Mouse (Mus musculus) CD4-positive, CD25-positive, alpha-beta regulatory T cell, adult 9 weeks (primary cell): ENCODE data around the gene Rhbdd3. TPM values are rescaled to one million over a fixed set of nuclear protein-coding genes. Genes with fewer than 3 reads are reported as not detected.

Experiments used
- polyA plus RNA-seq: library from polyadenylated mRNA; unstranded; fragments of 100-300 nt; shearing (Covaris generic); gene quantifications from one replicate; pipeline ENCODE4 v1.2.1, GENCODE M21; 2017

Rhbdd3 gene
- polyA plus RNA-seq = 8.7 TPM

DNA sequence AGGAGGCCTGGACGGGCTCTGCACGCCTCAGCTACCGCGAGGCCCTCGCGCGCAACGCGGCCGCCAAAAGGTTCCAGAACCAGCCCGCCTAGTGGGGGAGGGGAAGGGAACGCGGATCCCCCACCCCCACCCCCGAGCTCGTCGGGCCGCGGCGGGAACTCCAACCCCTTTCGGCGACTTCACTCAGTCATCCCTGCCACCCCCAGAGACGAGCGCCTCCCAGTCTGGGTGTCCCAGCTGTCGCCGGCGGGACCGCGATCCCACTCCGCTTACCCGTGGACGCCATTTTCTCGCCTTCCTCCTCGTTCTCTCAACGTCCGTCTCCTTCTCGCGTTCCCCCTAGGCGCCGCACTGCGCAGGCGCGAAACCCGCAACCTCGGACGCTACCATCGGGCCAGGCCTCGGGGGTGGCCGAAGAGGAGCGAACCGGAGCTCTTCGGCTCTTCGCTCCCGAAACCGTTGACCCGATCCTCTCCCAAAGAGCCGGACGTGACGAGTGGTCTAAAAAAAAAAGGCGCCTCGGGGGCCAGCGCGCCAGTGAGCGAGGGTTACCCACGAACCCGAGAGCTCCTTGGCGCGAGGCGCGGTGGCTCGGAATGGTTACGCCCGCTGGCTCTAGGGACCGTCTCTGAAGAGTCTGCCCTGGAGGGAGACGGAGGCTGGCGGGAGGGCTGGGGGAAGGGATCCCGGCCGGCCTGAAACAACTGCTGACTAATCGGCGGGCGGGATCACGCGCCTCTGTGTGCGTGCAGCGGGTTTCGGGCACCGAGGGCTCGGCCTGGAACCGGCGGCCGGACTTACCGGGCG lies at the start of gene Rhbdd3, which contains the start of gene Ewsr1:
TSS of gene Rhbdd3 (plus strand) at position 191 of the 807 bp plus-strand sequence.
TSS of gene Ewsr1 (minus strand) at position 531 of the 807 bp plus-strand sequence.

DNA sequence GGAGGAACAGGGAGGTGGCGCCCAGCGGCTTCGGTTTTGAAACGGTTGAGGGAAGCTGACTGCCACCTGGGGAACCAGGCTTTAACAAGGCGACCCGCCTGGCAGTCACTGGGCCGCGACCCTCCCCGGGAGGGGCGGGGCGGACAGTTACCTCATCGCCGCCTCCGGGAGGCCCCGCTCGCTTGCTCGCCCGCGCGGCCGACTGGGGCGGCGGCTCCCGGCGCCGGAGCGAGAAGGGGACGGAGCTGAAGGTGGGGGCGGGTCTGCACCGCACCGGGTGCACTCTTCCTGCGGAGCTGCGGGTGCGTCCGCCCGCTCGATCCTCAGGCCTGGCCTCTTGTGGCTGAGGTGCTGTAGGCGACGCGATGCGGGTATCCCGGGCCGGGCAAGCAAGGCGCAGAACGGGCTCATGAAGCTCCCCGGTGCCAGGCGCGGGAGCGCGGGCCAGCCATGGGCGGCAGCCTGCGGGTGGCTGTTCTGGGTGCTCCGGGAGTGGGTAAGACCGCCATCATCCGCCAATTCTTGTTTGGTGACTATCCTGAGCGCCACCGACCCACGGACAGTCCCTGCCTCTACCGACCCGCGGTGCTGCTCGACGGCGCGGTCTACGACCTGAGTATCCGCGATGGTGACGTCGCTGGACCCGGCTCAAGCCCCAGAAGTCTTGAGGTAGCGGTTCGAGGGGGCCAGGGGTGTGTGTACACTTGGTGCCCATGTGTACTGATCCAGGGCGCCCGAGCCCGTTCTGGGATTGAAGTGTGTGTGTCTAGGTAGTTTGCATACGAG lies 40.7 kb upstream of the Rhbdd3 start, which contains the start of gene Rasl10a:
TSS of gene Rasl10a (plus strand) at position 273 of the 786 bp plus-strand sequence.

DNA sequence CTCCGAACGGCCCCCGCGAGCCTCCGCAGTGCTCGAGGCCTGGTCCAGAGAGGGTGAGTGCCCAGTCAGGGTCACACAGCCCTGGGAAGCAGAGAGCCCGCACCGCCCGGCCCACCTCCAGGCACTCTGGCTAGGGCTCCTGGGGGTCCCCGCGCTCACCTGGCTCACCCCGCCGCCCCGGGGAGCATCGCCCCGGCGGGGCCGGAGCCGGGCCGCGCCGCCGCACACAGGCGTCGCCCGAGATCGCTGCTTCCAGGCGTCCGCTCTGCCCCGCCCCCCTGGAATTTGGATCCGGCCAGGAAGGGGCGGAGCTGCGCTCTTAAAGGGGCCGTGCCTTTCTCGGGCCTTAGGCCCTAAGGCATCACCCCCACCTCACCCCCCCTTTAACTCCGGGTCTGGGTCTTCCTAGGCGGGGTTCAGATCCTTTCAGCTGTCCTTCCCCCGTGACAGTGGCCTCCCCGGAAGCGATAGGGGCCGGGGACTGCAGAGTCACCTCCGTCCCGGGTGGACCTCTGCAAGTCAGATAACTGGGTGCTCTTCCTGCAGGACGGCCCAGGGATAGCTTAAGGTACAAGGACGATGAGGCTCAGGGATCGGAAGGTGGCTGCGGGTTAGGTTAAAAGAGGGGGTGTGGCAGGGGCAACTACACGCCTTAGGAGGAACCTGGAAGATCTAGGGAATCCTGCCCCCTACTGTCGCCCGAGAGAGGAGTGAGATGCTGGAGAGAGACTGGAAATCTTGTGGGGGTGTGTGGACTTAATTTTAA lies 33.5 kb upstream of the Rhbdd3 start, which contains the start of gene Gas2l1:
TSS of gene Gas2l1 (minus strand) at position 272 of the 766 bp plus-strand sequence.

DNA sequence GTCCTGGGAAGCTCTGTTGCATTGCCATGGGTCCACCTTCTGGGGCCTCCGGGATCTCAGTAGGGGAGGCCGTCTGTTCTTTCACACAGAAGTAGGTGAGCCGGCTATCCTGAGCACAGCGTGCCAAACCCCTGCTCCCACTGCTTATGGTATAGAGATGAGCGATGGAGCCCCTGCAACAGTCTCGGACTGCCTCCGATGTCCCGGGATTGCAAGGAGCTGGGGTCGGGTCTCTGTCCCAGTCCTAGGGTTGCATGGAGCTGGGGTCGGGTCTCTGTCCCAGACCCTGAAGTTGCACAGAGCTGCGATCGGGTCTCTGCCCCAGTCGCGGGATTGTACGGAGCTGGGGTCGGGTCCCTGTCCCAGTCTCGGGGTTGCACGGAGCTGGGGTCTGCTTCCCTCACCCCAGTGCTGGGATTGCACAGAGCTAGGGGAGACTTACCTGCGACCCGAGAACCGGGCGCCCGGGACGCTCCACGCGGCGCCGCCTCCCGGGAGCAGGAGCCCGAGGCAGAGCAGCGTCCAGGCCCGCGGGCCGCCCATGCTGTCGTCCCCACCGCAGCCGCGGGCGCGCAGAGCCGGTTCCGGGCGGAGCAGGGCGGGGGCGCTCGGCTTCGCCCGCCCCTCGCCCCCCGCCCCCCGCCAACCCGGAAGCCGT lies 53.1 kb downstream of the Rhbdd3 start, which contains the start of gene Emid1:
TSS of gene Emid1 (minus strand) at position 578 of the 658 bp plus-strand sequence.

Other genes starting within 250 kb of the Rhbdd3 start
- 27.2 TPM for gene Nf2, start 249.4 kb upstream of the Rhbdd3 start, polyA plus RNA-seq
- 45.5 TPM for gene Nipsnap1, start 225.0 kb upstream of the Rhbdd3 start, polyA plus RNA-seq
- 56.0 TPM for gene Thoc5, start 203.6 kb upstream of the Rhbdd3 start, polyA plus RNA-seq
- gene Nefh, start 150.9 kb upstream of the Rhbdd3 start, polyA plus RNA-seq = 5.5 TPM
- gene Ap1b1, start 112.1 kb upstream of the Rhbdd3 start, polyA plus RNA-seq = 137 TPM
- not detected for gene Rasl10a, start 40.8 kb upstream of the Rhbdd3 start, polyA plus RNA-seq
- 0.89 TPM for gene Gas2l1, start 33.6 kb upstream of the Rhbdd3 start, polyA plus RNA-seq
- gene Ewsr1, start 340 bp downstream of the Rhbdd3 start, polyA plus RNA-seq = 841 TPM
- gene Emid1, start 53.3 kb downstream of the Rhbdd3 start, polyA plus RNA-seq = 1.8 TPM
- gene Kremen1, start 162.6 kb downstream of the Rhbdd3 start, polyA plus RNA-seq = 2.8 TPM